Mouse (Mus musculus) liver, embryonic 13.5 days (tissue): ENCODE results near the gene Ppp1r27. TPM values are rescaled to one million over a fixed set of nuclear protein-coding genes. Genes with fewer than 3 reads are reported as not detected.
A peak's percentile ranks its signal among the peaks of the same experiment; 100 is the strongest.

Source experiments
- ATAC-seq: fragments of 200-750 bp; cut with Nextera tagmentation; 2 replicates; pipeline ENCODE4 v1.8.0; 2017; ENCODE audit warnings: low read depth, mild to moderate bottlenecking, moderate number of reproducible peaks, moderate library complexity
- DNase-seq: peaks from one replicate; pipeline ENCODE4 v3.0.0; 2022
- H3K27ac ChIP-seq: fragments of 300-500 bp; sonication (generic); 2 replicates; pipeline ENCODE4 v1.5.1; 2015; ENCODE audit warnings: moderate library complexity, mild to moderate bottlenecking, inconsistent platforms
- H3K27me3 ChIP-seq: fragments of 300-500 bp; sonication (generic); 2 replicates; pipeline ENCODE4 v1.6.1; 2015; ENCODE audit warnings: mild to moderate bottlenecking, inconsistent platforms
- H3K36me3 ChIP-seq: fragments of 300-500 bp; sonication (generic); 2 replicates; pipeline ENCODE4 v1.6.1; 2015; ENCODE audit warnings: mild to moderate bottlenecking, inconsistent platforms
- H3K4me1 ChIP-seq: fragments of 300-500 bp; sonication (generic); replicated peaks from 2 replicates; pipeline ENCODE4 v1.6.1; 2015; ENCODE audit warnings: inconsistent platforms
- H3K4me2 ChIP-seq: fragments of 300-500 bp; sonication (generic); 2 replicates; pipeline ENCODE4 v1.6.1; 2015; ENCODE audit warnings: inconsistent platforms, mild to moderate bottlenecking, moderate library complexity
- H3K4me3 ChIP-seq: fragments of 300-500 bp; sonication (generic); replicated peaks from 2 replicates; pipeline ENCODE4 v1.5.1; 2015; ENCODE audit warnings: mild to moderate bottlenecking, inconsistent platforms
- H3K9ac ChIP-seq: fragments of 300-500 bp; sonication (generic); 2 replicates; pipeline ENCODE4 v1.6.1; 2015; ENCODE audit warnings: mild to moderate bottlenecking, inconsistent platforms
- H3K9me3 ChIP-seq: fragments of 300-500 bp; sonication (generic); replicated peaks from 2 replicates; pipeline ENCODE4 v1.6.1; 2016; ENCODE audit warnings: inconsistent platforms
- WGBS: fragments of 180-500 bp; shearing (Covaris S2); methylation state at CpG from one replicate; pipeline ENCODE4 v1.1.7; 2015; ENCODE audit not compliant: insufficient replicate concordance; 5-methylcytosine and 5-hydroxymethylcytosine counted together
- polyA plus RNA-seq: library from polyadenylated mRNA; unstranded; fragments of >200 nt; fragmentation: Nextera tagmentation; extraction: Ambion mirVana; gene quantifications from 2 replicates; pipeline ENCODE4 v1.2.1, GENCODE M21; 2015

Gene Ppp1r27
- polyA plus RNA-seq, 1 experiment from 2014 or later, result 0.22 TPM

GRCm38 (mm10) chr11:120580871-120581331, 30.0 kb upstream of the Ppp1r27 start:
- H3K4me1 ChIP-seq, result peaks cover 60% of the 10 kb centered on the region
- peak; percentile 64 for ATAC-seq
- no peaks in the 10 kb centered on the region for H3K27me3 ChIP-seq
- H3K4me2 ChIP-seq, result peak overlapping the region; percentile 90
- H3K4me3 ChIP-seq, result peak overlapping the region; percentile 87
- H3K27ac ChIP-seq, result peak overlapping the region; percentile 83
- H3K9ac ChIP-seq, result peak overlapping the region; percentile 91
- peaks cover 56% of the 10 kb centered on the region for H3K36me3 ChIP-seq
- DNase-seq, result peak; percentile 44
- H3K9me3 ChIP-seq, result no peaks in the 10 kb centered on the region
- 0% methylated on average over 41 of the region's 44 CpGs for WGBS

GRCm38 (mm10) chr11:120580190-120580589, 29.3 kb upstream of the Ppp1r27 start:
- H3K36me3 ChIP-seq, result peaks cover 48% of the 10 kb centered on the region
- DNase-seq (no peak), ATAC-seq (no peak)
- peak overlapping the region; percentile 83 for H3K27ac ChIP-seq
- peak overlapping the region; percentile 87 for H3K4me3 ChIP-seq
- peak overlapping the region; percentile 91 for H3K9ac ChIP-seq
- peaks cover 65% of the 10 kb centered on the region for H3K4me1 ChIP-seq
- peak overlapping the region; percentile 90 for H3K4me2 ChIP-seq
- H3K9me3 ChIP-seq, result no peaks in the 10 kb centered on the region
- 40% methylated on average over 7 of the region's 7 CpGs for WGBS
- no peaks in the 10 kb centered on the region for H3K27me3 ChIP-seq

GRCm38 (mm10) chr11:120579316-120580107, 28.6 kb upstream of the Ppp1r27 start:
- Histone ChIP-seq H3K27ac (peak overlapping the region; percentile 83), H3K4me1 (peaks cover 72% of the 10 kb centered on the region), H3K4me2 (peak overlapping the region; percentile 90), H3K9ac (peak overlapping the region; percentile 91), H3K27me3 (no peaks in the 10 kb centered on the region), H3K4me3 (peak overlapping the region; percentile 87), H3K36me3 (peaks cover 44% of the 10 kb centered on the region), H3K9me3 (no peaks in the 10 kb centered on the region)
- ATAC-seq (no peak), DNase-seq (peak; percentile 63)
- WGBS, result 56% methylated on average over 15 of the region's 15 CpGs

- H3K4me1 ChIP-seq, result peaks cover 78% of the 10 kb centered on the region
These were observed 27.8 kb upstream of the Ppp1r27 start for GRCm38 (mm10) chr11:120578694-120579243.

DNA sequence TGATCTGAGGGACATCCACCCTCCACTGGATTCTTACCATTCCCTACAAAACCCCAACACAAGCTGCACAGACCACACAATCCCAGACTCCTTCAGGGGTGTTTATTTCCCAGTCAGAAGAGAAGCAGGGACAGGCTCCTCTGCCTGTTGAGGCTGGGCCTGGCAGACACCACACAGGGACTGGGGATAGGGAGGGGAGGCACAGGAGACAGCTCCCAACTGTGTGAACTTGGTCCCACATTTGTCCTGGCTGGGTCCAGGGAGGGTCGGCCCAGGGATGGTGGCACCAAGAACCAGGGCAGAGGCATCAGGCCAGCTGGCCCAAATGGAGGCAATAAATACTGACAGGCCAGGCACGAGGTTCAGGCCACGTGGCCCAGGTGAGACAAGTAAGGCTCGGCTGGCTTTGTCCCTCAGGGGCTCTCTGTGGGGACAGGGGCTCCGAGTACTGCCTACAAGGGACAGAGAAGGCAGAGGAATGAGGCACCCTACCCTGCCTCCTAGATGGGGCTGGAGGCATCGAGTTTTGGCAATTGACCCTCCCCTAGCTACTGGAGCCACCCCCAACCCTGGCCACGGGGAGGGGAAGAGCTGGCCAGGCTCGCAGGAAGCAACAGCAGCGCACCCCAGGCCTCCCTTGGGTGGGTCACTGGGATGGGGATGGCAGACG, 27.2 kb upstream of the Ppp1r27 start:
- no peaks in the 10 kb centered on the region for H3K27me3 ChIP-seq
- peaks cover 78% of the 10 kb centered on the region for H3K4me1 ChIP-seq
- DNase-seq (no peak), ATAC-seq (no peak)
- H3K9me3 ChIP-seq, result no peaks in the 10 kb centered on the region
- H3K4me3 ChIP-seq, result no peak overlapping the region
- 86% methylated on average over 10 of the region's 10 CpGs for WGBS
- H3K9ac ChIP-seq, result 0 out of 2 replicates have a peak overlapping the region, but pooled peaks have one; percentile 26
- H3K4me2 ChIP-seq, result no peak overlapping the region
- peaks cover 32% of the 10 kb centered on the region for H3K36me3 ChIP-seq
- peak overlapping the region; percentile 80 for H3K27ac ChIP-seq

More at GRCm38 (mm10) chr11:120578694-120579243, 27.8 kb upstream of the Ppp1r27 start:
- ATAC-seq (no peak), DNase-seq (no peak)
- 86% methylated on average over 11 of the region's 11 CpGs for WGBS
- Histone ChIP-seq H3K27me3 (no peaks in the 10 kb centered on the region), H3K36me3 (peaks cover 36% of the 10 kb centered on the region), H3K9ac (0 out of 2 replicates have a peak overlapping the region, but pooled peaks have one; percentile 26), H3K9me3 (no peaks in the 10 kb centered on the region), H3K4me3 (no peak overlapping the region), H3K27ac (0 out of 2 replicates have a peak overlapping the region, but pooled peaks have one; percentile 18), H3K4me2 (no peak overlapping the region)

DNA sequence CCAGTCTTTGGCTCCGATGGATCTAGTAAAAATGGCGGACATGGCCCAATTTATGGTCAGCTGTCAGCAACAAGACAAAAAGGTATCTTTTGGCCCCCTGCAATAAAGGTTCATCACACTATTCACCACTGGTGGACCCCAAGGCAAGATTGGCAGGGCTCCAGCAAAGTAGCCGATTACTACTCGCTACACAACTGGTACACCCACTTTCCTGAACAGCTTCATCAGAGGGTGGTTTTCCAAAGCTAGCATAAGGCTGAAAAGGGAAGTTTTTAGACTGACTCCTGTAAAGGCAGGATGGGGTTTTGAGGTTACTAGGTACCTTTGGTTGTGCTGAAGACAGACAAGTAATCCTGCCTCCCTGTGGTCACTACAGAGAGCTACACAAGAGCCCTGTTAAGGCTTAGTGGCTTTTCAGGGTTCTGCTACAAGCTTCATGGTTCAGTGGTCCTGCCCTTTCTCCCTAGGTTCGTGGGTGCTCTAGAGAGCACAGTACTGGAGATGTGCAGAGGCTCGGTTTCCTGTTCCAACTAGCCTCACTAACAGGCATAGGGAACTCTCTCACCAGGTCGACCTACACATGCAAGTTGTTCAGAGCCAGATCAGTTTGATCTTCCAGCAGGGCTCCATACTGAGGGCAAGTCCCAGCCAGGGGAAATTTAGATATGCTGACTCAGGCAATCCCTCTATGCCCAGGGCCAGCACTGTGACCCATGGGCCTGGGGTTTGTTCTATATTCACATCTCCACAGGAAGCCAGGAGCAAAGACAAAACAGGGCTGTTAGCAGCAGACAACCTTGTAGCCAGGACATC, 26.5 kb upstream of the Ppp1r27 start:
- peaks cover 31% of the 10 kb centered on the region for H3K36me3 ChIP-seq
- DNase-seq (no peak), ATAC-seq (no peak)
- H3K4me1 ChIP-seq, result peaks cover 76% of the 10 kb centered on the region
- H3K27me3 ChIP-seq, result no peaks in the 10 kb centered on the region
- H3K4me3 ChIP-seq, result no peak overlapping the region
- H3K9ac ChIP-seq, result 0 out of 2 replicates have a peak overlapping the region, but pooled peaks have one; percentile 31
- H3K9me3 ChIP-seq, result no peaks in the 10 kb centered on the region
- WGBS, result 72% methylated on average over 7 of the region's 7 CpGs
- no peak overlapping the region for H3K4me2 ChIP-seq
- peak overlapping the region; percentile 80 for H3K27ac ChIP-seq

DNA sequence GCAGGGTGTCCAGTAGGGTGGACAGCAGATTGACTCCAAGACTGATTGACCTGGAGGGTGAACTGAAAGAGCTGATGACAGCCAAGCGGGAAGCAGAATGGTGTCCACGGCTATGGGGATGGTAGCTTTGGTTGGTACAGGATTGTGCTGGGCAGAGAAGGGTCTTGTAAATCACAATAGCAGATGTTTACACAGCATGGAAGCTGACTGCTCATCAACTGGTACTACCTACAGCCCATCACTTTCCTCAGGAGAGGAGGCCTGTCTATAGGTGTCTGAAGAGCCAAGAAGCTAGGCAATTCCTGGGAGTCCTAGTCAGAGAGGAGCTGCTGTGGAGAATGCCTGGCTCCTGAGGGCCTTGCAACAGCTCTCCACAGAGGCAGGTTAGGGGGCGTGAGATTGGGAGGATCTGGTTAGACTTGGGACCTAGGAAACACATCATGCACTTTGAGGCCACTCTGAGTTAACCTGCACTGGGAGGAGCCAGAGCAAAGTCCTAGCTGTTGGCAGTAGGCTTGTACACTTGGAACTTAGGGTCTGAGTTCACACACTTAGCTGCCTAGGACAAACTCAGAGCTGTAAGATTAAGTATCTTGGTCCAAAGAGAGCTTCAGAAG, 25.5 kb upstream of the Ppp1r27 start:
- Histone ChIP-seq H3K9me3 (no peaks in the 10 kb centered on the region), H3K27ac (peak overlapping the region; percentile 80), H3K27me3 (no peaks in the 10 kb centered on the region), H3K9ac (peak overlapping the region; percentile 31; the same call in 1 of the 2 replicates), H3K4me2 (no peak overlapping the region), H3K4me3 (no peak overlapping the region), H3K4me1 (peaks cover 78% of the 10 kb centered on the region), H3K36me3 (peaks cover 32% of the 10 kb centered on the region)
- no peak for DNase-seq
- no peak for ATAC-seq
- WGBS, result 82% methylated on average over 3 of the region's 3 CpGs

GRCm38 (mm10) chr11:120575940-120576339, 25.0 kb upstream of the Ppp1r27 start:
- Histone ChIP-seq H3K36me3 (peaks cover 37% of the 10 kb centered on the region), H3K9me3 (no peaks in the 10 kb centered on the region), H3K27me3 (no peaks in the 10 kb centered on the region), H3K4me3 (no peak overlapping the region), H3K4me1 (peaks cover 83% of the 10 kb centered on the region), H3K4me2 (no peak overlapping the region), H3K27ac (peak overlapping the region; percentile 80), H3K9ac (no peak overlapping the region)
- DNase-seq (no peak), ATAC-seq (no peak)

GRCm38 (mm10) chr11:120575046-120575445, 24.1 kb upstream of the Ppp1r27 start:
- Histone ChIP-seq H3K4me2 (peak overlapping the region; percentile 93), H3K27ac (peak overlapping the region; percentile 90), H3K36me3 (peaks cover 45% of the 10 kb centered on the region), H3K27me3 (no peaks in the 10 kb centered on the region), H3K9ac (peak overlapping the region; percentile 95), H3K9me3 (no peaks in the 10 kb centered on the region), H3K4me3 (peak overlapping the region; percentile 96), H3K4me1 (peaks cover 84% of the 10 kb centered on the region)
- ATAC-seq (no peak), DNase-seq (no peak)
- WGBS, result 79% methylated on average over 2 of the region's 2 CpGs

GRCm38 (mm10) chr11:120574278-120574600, 23.3 kb upstream of the Ppp1r27 start:
- H3K9me3 ChIP-seq, result no peaks in the 10 kb centered on the region
- H3K27me3 ChIP-seq, result no peaks in the 10 kb centered on the region
- peaks cover 43% of the 10 kb centered on the region for H3K36me3 ChIP-seq
- DNase-seq (no peak), ATAC-seq (no peak)
- peak overlapping the region; percentile 96 for H3K4me3 ChIP-seq
- H3K27ac ChIP-seq, result peak overlapping the region; percentile 90
- peak overlapping the region; percentile 95 for H3K9ac ChIP-seq
- H3K4me1 ChIP-seq, result peaks cover 79% of the 10 kb centered on the region
- H3K4me2 ChIP-seq, result peak overlapping the region; percentile 93
- WGBS, result 38% methylated on average over 5 of the region's 5 CpGs
